Mouse (Mus musculus) MEL (cell line): ENCODE measurements around the gene Zzef1. TPM values are rescaled to one million over a fixed set of nuclear protein-coding genes. Genes with fewer than 3 reads are reported as not detected.

Source experiments
- DNase-seq: peaks from one replicate; pipeline ENCODE4 v3.0.0; 2011; ENCODE audit warnings: low read depth, low spot score
- H3K27ac ChIP-seq: 2 replicates; pipeline ENCODE4 v1.5.1; 2012; ENCODE audit warnings: low read depth, mild to moderate bottlenecking, control low read depth, low read length, moderate library complexity; ENCODE audit not compliant: control insufficient read depth
- H3K27me3 ChIP-seq, 2 experiments: fragments of 150-350 bp in 1 of 2; sonication (generic) in 1 of 2; 2 replicates each; pipeline ENCODE4 v1.6.1; 2012; ENCODE audit warnings: low read length in 2 of 2, mild to moderate bottlenecking in 2 of 2, improper control_type of control experiment in 1 of 2, moderate library complexity in 1 of 2; ENCODE audit not compliant: insufficient read depth in 2 of 2, control insufficient read depth in 1 of 2
- H3K36me3 ChIP-seq, 2 experiments: 2 replicates each; pipeline ENCODE4 v1.6.1; 2012 to 2014; ENCODE audit warnings: low read length in 2 of 2, improper control_type of control experiment in 1 of 2, inconsistent platforms in 1 of 2, mild to moderate bottlenecking in 1 of 2; ENCODE audit not compliant: insufficient read depth in 2 of 2, control insufficient read depth in 1 of 2
- H3K4me1 ChIP-seq, 2 experiments: fragments of 150-350 bp in 1 of 2; sonication (generic) in 1 of 2; 2 replicates each; pipeline ENCODE4 v1.6.1; 2012; ENCODE audit warnings: low read length in 2 of 2, improper control_type of control experiment in 1 of 2, mild to moderate bottlenecking in 1 of 2; ENCODE audit not compliant: insufficient read depth in 2 of 2, control insufficient read depth in 1 of 2
- H3K4me3 ChIP-seq, 2 experiments: fragments of 150-350 bp in 1 of 2; sonication (generic) in 1 of 2; 2 replicates each; pipeline ENCODE4 v1.5.1; 2012; ENCODE audit warnings: low read depth in 2 of 2, low read length in 2 of 2, mild to moderate bottlenecking in 2 of 2, moderate library complexity in 2 of 2, control low read depth in 1 of 2, improper control_type of control experiment in 1 of 2; ENCODE audit not compliant: control insufficient read depth in 1 of 2, insufficient read depth in 1 of 2
- H3K79me2 ChIP-seq: 2 replicates; pipeline ENCODE4 v1.6.1; 2012; ENCODE audit warnings: mild to moderate bottlenecking, low read length, moderate library complexity; ENCODE audit not compliant: control insufficient read depth, poor library complexity, insufficient read depth
- H3K9ac ChIP-seq: 2 replicates; pipeline ENCODE4 v1.6.1; 2012; ENCODE audit warnings: low read depth, mild to moderate bottlenecking, control low read depth, low read length, moderate library complexity; ENCODE audit not compliant: control insufficient read depth, poor library complexity, severe bottlenecking
- H3K9me3 ChIP-seq: fragments of 150-350 bp; sonication (generic); replicated peaks from 2 replicates; pipeline ENCODE4 v1.6.1; 2012; ENCODE audit warnings: mild to moderate bottlenecking, low read length, improper control_type of control experiment, moderate library complexity; ENCODE audit not compliant: insufficient read depth
- CHD2 ChIP-seq: IDR thresholded peaks from 2 replicates; pipeline ENCODE4 v1.6.1; 2011; ENCODE audit warnings: low read length, improper control_type of control experiment
- ELF1 ChIP-seq: IDR thresholded peaks from 2 replicates; pipeline ENCODE4 v1.6.1; 2014; ENCODE audit warnings: low read depth, mild to moderate bottlenecking, inconsistent platforms, low read length, improper control_type of control experiment, moderate library complexity
- HCFC1 ChIP-seq: IDR thresholded peaks from 2 replicates; pipeline ENCODE4 v1.6.1; 2012; ENCODE audit warnings: low read depth, mild to moderate bottlenecking, inconsistent platforms, low read length, improper control_type of control experiment, moderate library complexity
- MAX ChIP-seq: IDR thresholded peaks from 2 replicates; pipeline ENCODE4 v1.6.1; 2011; ENCODE audit warnings: low read length, improper control_type of control experiment
- MAZ ChIP-seq: IDR thresholded peaks from 2 replicates; pipeline ENCODE4 v1.6.1; 2012; ENCODE audit warnings: low read depth, mild to moderate bottlenecking, inconsistent platforms, low read length, improper control_type of control experiment
- MXI1 ChIP-seq: IDR thresholded peaks from 2 replicates; pipeline ENCODE4 v1.6.1; 2011; ENCODE audit warnings: mild to moderate bottlenecking, low read depth, low read length, improper control_type of control experiment
- MYC ChIP-seq: IDR thresholded peaks from 2 replicates; pipeline ENCODE4 v1.6.1; 2011; ENCODE audit warnings: low read depth, mild to moderate bottlenecking, low read length, improper control_type of control experiment, moderate library complexity
- NELFE ChIP-seq: IDR thresholded peaks from 2 replicates; pipeline ENCODE4 v1.6.1; 2011; ENCODE audit warnings: low read depth, low read length, improper control_type of control experiment
- NRF1 ChIP-seq: IDR thresholded peaks from 2 replicates; pipeline ENCODE4 v1.6.1; 2014; ENCODE audit warnings: low read depth, mild to moderate bottlenecking, inconsistent platforms, low read length, improper control_type of control experiment, moderate library complexity; ENCODE audit not compliant: poor library complexity, insufficient read depth, severe bottlenecking
- RAD21 ChIP-seq: IDR thresholded peaks from 2 replicates; pipeline ENCODE4 v1.6.1; 2011; ENCODE audit warnings: mild to moderate bottlenecking, low read depth, low read length, improper control_type of control experiment
- RCOR1 ChIP-seq: IDR thresholded peaks from 2 replicates; pipeline ENCODE4 v1.6.1; 2012; ENCODE audit warnings: low read depth, mild to moderate bottlenecking, inconsistent platforms, low read length, improper control_type of control experiment
- SIN3A ChIP-seq: IDR thresholded peaks from 2 replicates; pipeline ENCODE4 v1.6.1; 2012; ENCODE audit warnings: low read length, improper control_type of control experiment, inconsistent platforms
- TCF12 ChIP-seq: IDR thresholded peaks from 2 replicates; pipeline ENCODE4 v1.6.1; 2014; ENCODE audit warnings: low read depth, mild to moderate bottlenecking, inconsistent platforms, low read length, improper control_type of control experiment, moderate library complexity
- USF1 ChIP-seq: IDR thresholded peaks from 2 replicates; pipeline ENCODE4 v1.6.1; 2014; ENCODE audit warnings: low read depth, mild to moderate bottlenecking, inconsistent platforms, low read length, improper control_type of control experiment, moderate library complexity
- ZKSCAN1 ChIP-seq: IDR thresholded peaks from 2 replicates; pipeline ENCODE4 v1.6.1; 2012; ENCODE audit warnings: low read depth, mild to moderate bottlenecking, inconsistent platforms, low read length, improper control_type of control experiment, moderate library complexity
- polyA plus RNA-seq, 2 experiments: library from polyadenylated mRNA; stranded (reverse) in 1 of 2; unstranded in 1 of 2; fragments of >175 nt in 1 of 2; fragments of >200 nt in 1 of 2; gene quantifications; 2 replicates each; pipeline versions ENCODE4 v1.2.1 to v1.2.4; 2012; ENCODE audit warnings: low replicate concordance in 2 of 2, low read depth in 1 of 2; ENCODE audit not compliant: insufficient read length in 2 of 2, insufficient read depth in 1 of 2, missing spikeins in 1 of 2
- total RNA-seq: library from RNA; depleted of rRNA; stranded (reverse); fragments of 300-350 nt; gene quantifications from 2 replicates; pipeline ENCODE4 v1.2.3, GENCODE M21; 2012

Zzef1 gene
- total and polyA plus RNA-seq, 3 experiments, result 13.3 to 17.6 TPM; not detected in 1

DNA sequence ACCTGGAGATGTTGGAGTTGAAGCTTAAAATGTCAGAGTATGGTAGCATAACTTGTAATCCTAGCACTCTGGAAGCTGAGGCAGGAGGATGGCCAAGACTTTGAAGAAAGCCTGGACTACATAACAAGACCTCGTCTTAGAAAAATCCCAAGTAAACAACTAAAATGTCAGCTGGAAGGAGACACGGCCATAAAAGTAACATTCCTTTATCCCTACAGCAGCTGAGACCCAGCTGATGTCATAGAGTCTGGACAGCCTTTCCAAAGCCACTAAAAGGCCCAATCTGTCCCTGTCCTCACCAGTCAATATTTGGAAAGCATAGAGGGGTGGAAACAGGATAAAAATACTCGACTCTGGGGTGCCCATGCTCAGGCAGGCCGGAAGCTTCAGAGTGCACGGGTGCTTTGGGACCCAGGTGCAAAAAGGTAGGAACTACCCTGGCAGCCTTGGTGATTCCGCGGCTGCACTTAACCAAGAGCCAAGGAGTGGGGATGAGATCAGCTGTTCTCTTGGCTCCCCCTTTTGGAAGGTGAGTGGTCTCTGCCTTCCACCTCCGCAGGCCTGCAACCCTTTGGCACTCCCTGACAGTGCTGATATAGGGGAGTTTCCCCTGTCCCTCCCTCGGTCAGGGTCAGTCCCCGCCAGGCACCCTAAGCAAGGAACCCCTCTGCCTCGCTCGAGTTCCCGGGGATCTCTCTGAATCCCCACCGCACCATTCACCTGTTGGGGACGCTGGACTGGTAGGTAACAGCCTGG is 164.1 kb downstream of the Zzef1 start:
- Histone ChIP-seq H3K9ac (no peak overlapping the region), H3K4me3 (no peak overlapping the region; a peak in 1 of 4 replicates), H3K4me1 (peaks cover 12 to 34% of the 10 kb centered on the region in 2 experiments)

DNA sequence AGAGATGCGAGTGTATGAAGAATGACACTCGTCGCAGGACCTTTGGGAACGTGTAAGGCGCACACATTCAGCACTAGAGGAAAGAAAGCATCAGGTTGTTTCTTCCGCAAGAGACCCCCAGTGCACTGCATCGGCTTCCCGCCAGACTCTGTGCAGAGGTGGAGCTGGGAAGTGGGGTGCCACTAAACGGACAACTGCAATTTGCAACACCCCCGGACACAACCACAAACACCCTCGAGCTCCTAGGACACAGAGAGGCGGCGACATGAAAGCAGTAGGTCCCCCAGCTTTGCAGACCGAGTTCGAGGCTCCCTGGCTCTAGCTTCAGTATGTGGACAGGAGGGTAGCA is 164.7 kb downstream of the Zzef1 start:
- Histone ChIP-seq H3K4me1 (peaks cover 12 to 29% of the 10 kb centered on the region in 2 experiments), H3K27me3 (no peaks in the 10 kb centered on the region), H3K9ac (peak overlapping the region; percentile 58)
- TF ChIP-seq ZKSCAN1 (no peak), MAZ (0 out of 2 replicates have a peak, but pooled peaks have one; percentile 13)
- TF ChIP-seq, all 39 proteins: peak for 1
- H3K36me3 ChIP-seq, result peaks cover 0 to 12% of the 10 kb centered on the region in 2 experiments; a peak in 3 of 4 replicates
- H3K9me3 ChIP-seq, result no peaks in the 10 kb centered on the region
- H3K4me3 ChIP-seq, result peak overlapping the region; percentile 56 to 69
- DNase-seq, result no peak
- H3K27ac ChIP-seq, result no peak overlapping the region
- no peaks in the 10 kb centered on the region; the same call in none of the 2 replicates for H3K79me2 ChIP-seq

More for the DNA sequence above, 164.1 kb downstream of the Zzef1 start:
- no peak overlapping the region for H3K27ac ChIP-seq
- no peak for TF ChIP-seq CHD2
- no peak for TF ChIP-seq USF1
- TF ChIP-seq NRF1, result no peak
- TF ChIP-seq TCF12, result no peak
- TF ChIP-seq HCFC1, result no peak
- TF ChIP-seq RCOR1, result no peak
- TF ChIP-seq MYC, result no peak
- TF ChIP-seq MAX, result no peak
- no peak for TF ChIP-seq MXI1
- no peak for TF ChIP-seq ELF1
- TF ChIP-seq RAD21, result no peak
- TF ChIP-seq SIN3A, result no peak
- TF ChIP-seq NELFE, result no peak
- peaks cover 0 to 12% of the 10 kb centered on the region in 2 experiments; a peak in 3 of 4 replicates for H3K36me3 ChIP-seq
- no peaks in the 10 kb centered on the region for H3K9me3 ChIP-seq
- H3K79me2 ChIP-seq, result no peaks in the 10 kb centered on the region; the same call in none of the 2 replicates
- H3K27me3 ChIP-seq, result no peaks in the 10 kb centered on the region
- DNase-seq, result no peak
